In genomic region chr9:30940328-30940727, GRCm38 (mm10) we compare ENCODE assay signal across 9 mouse cellular contexts. TPM values are rescaled to one million over a fixed set of nuclear protein-coding genes. Genes with fewer than 3 reads are reported as not detected.
DNase-seq lines count a peak whose midpoint lies in the region; TF ChIP-seq lines count a peak whose summit lies in the region.
"Had no signal": no experiment of that assay in that cellular context is flagged by ENCODE, and none has a peak within 500 bp of the region (broad histone marks: within the 10 kb centered on the region; RNA-seq: fewer than 3 reads in every experiment).

No protein-coding gene starts in this region.

- H3K27me3 ChIP-seq in embryonic facial prominence, embryonic 10.5 days (replicated peaks; ENCODE audit: low read depth, poor library complexity, severe bottlenecking), result peaks cover 61% of the 10 kb centered on the region

- DNase-seq in ES-CJ7 (ENCODE audit: low read depth, low spot score), result peak; percentile 89
- DNase-seq in adrenal gland, postnatal 14 days, result peak; percentile 88
- DNase-seq in embryonic facial prominence, embryonic 10.5 days (ENCODE audit: low spot score), result peak; percentile 89
- DNase-seq in heart, adult 8-10 months (ENCODE audit: low spot score), result peak; percentile 89
- peak; percentile 93 to 95 for DNase-seq in kidney, postnatal 4 days
- peak; percentile 84 for DNase-seq in lung, adult 2 months
- DNase-seq in retina, postnatal 7 days (ENCODE audit: low read depth, low spot score), result peak; percentile 81
- peak; percentile 90 for DNase-seq in urinary bladder, postnatal 14 days (ENCODE audit: low spot score)

- peak; percentile 86 for TF ChIP-seq CTCF in lung, adult 2 months (IDR thresholded peaks at IDR 0.05; ENCODE audit: insufficient read depth, low read length)

- H3K4me3 ChIP-seq in embryonic facial prominence, embryonic 10.5 days, result no peak overlapping the region
- no peak overlapping the region for H3K4me3 ChIP-seq in lung, adult 2 months (replicated peaks; ENCODE audit: extremely low read depth, low read depth, low read length)
- H3K4me3 ChIP-seq: heart, embryonic 15.5 days had no signal

- H3K9me3 ChIP-seq in embryonic facial prominence, embryonic 10.5 days, result no peaks in the 10 kb centered on the region
- H3K9me3 ChIP-seq: heart, embryonic 15.5 days had no signal

- H3K36me3 ChIP-seq in embryonic facial prominence, embryonic 10.5 days (replicated peaks), result no peaks in the 10 kb centered on the region
- H3K36me3 ChIP-seq: heart, embryonic 15.5 days had no signal

- H3K4me1 ChIP-seq in embryonic facial prominence, embryonic 10.5 days, result peaks cover 15% of the 10 kb centered on the region
- no peaks in the 10 kb centered on the region for H3K4me1 ChIP-seq in lung, adult 2 months (ENCODE audit: control insufficient read depth, insufficient read depth, low read length)

- H3K27ac ChIP-seq in embryonic facial prominence, embryonic 10.5 days (replicated peaks), result no peak overlapping the region
- H3K27ac ChIP-seq: heart, embryonic 15.5 days had no signal

- WGBS in embryonic facial prominence, embryonic 10.5 days, result 6% methylated on average over 6 of the region's 6 CpGs
- WGBS in lung, adult 2 months, result 3% methylated on average over 6 of the region's 6 CpGs

- TF ChIP-seq POLR2A in lung, adult 2 months (IDR thresholded peaks at IDR 0.05; ENCODE audit: borderline replicate concordance, extremely low read depth, low read depth, low read length), result no peak

RNA-seq across cellular contexts. Expression of gene Adamts8, which starts 2.0 kb away (rescaled TPM):
- total RNA-seq in adrenal gland, postnatal 14 days (2021), result 0.37 and 0.38 TPM in 2 replicates
- 0.57 and 0.93 TPM in 2 replicates for polyA plus RNA-seq in embryonic facial prominence, embryonic 10.5 days (2016; fragmentation: Nextera tagmentation; extraction: Ambion mirVana)
- total RNA-seq in heart, adult 8-10 months (2022), result 1 to 10 TPM; 2.2 to 3.3 (median 2.9) TPM
- polyA plus RNA-seq in lung, adult 2 months (2012; rRNA removed), result 8.6 and 11.8 TPM in 2 replicates

RNA-seq across cellular contexts. Expression of gene Adamts15, which starts 18.1 kb away (rescaled TPM):
- total RNA-seq in adrenal gland, postnatal 14 days (2021), result 3.8 and 5.2 TPM in 2 replicates
- polyA plus RNA-seq in embryonic facial prominence, embryonic 10.5 days (2016; fragmentation: Nextera tagmentation; extraction: Ambion mirVana), result 7.2 and 9.1 TPM in 2 replicates
- total RNA-seq in heart, adult 8-10 months (2022), result 1 to 10 TPM; 4.6 to 7.1 (median 5.9) TPM
- polyA plus RNA-seq in lung, adult 2 months (2012; rRNA removed), result 26.6 and 29.6 TPM in 2 replicates
